Comparison of ENCODE assay signal across 1 mouse cellular context in genomic region chr9:20517727-20518126, GRCm38 (mm10).
A peak's percentile ranks its signal among the peaks of the same experiment; 100 is the strongest.
TF ChIP-seq lines count a peak whose summit lies in the region.

No protein-coding gene starts in this region.

TF ChIP-seq in MEL, 35 proteins besides CTCF, POLR2A, EP300 and RAD21:
- TF ChIP-seq POLR2AphosphoS5 (IDR thresholded peaks at IDR 0.05; ENCODE audit: borderline replicate concordance, low read depth, low read length): no peak
- no peak for TF ChIP-seq SMC3 (IDR thresholded peaks at IDR 0.05; ENCODE audit: low read depth, low read length)
- no peak for TF ChIP-seq ZNF384 (IDR thresholded peaks at IDR 0.05; ENCODE audit: low read depth, low read length)
- no peak for TF ChIP-seq SIN3A (IDR thresholded peaks at IDR 0.05; ENCODE audit: low read length)
- no peak for TF ChIP-seq NRF1 (IDR thresholded peaks at IDR 0.05; ENCODE audit: insufficient read depth, low read depth, low read length, poor library complexity, severe bottlenecking)
- no peak for TF ChIP-seq HCFC1 (IDR thresholded peaks at IDR 0.05; ENCODE audit: low read depth, low read length)
- peak; percentile 36; the same call in 1 of the 2 replicates for TF ChIP-seq TCF12 (IDR thresholded peaks at IDR 0.05; ENCODE audit: low read depth, low read length)
- TF ChIP-seq RCOR1 (IDR thresholded peaks at IDR 0.05; ENCODE audit: low read depth, low read length): no peak
- TF ChIP-seq MEF2A (IDR thresholded peaks at IDR 0.05; ENCODE audit: extremely low read depth, insufficient replicate concordance, low read depth, low read length, poor library complexity, severe bottlenecking): no peak
- no peak for TF ChIP-seq ETS1 (IDR thresholded peaks at IDR 0.05; ENCODE audit: low read depth, low read length)
- no peak for TF ChIP-seq ZC3H11A (IDR thresholded peaks at IDR 0.05; ENCODE audit: low read depth, low read length)
- TF ChIP-seq CHD1 (IDR thresholded peaks at IDR 0.05; ENCODE audit: low read depth, low read length): no peak
- 0 out of 2 replicates have a peak, but pooled peaks have one; percentile 32 for TF ChIP-seq MYB (IDR thresholded peaks at IDR 0.05; ENCODE audit: low read depth, low read length)
- no peak for TF ChIP-seq MAFK (IDR thresholded peaks at IDR 0.05; ENCODE audit: borderline replicate concordance, low read depth, low read length)
- TF ChIP-seq BHLHE40 (IDR thresholded peaks at IDR 0.05; ENCODE audit: borderline replicate concordance, low read depth, low read length): no peak
- TF ChIP-seq E2F4 (IDR thresholded peaks at IDR 0.05; ENCODE audit: borderline replicate concordance, low read depth, low read length): no peak
- no peak for TF ChIP-seq GABPA (IDR thresholded peaks at IDR 0.05; ENCODE audit: low read depth, low read length)
- no peak for TF ChIP-seq TBP (IDR thresholded peaks at IDR 0.05; ENCODE audit: low read depth, low read length)
- no peak for TF ChIP-seq CHD2 (IDR thresholded peaks at IDR 0.05; ENCODE audit: low read length)
- TF ChIP-seq MAZ (IDR thresholded peaks at IDR 0.05; ENCODE audit: low read depth, low read length): no peak
- no peak for TF ChIP-seq ZMIZ1 (IDR thresholded peaks at IDR 0.05; ENCODE audit: low read depth, low read length)
- no peak for TF ChIP-seq POLR2AphosphoS2 (IDR thresholded peaks at IDR 0.05; ENCODE audit: low read length)
- no peak for TF ChIP-seq KAT2A (conservative IDR thresholded peaks at IDR 0.05; ENCODE audit: low read depth, low read length)
- TF ChIP-seq USF1 (IDR thresholded peaks at IDR 0.05; ENCODE audit: low read depth, low read length): no peak
- 0 out of 2 replicates have a peak, but pooled peaks have one; percentile 20 for TF ChIP-seq MYC (IDR thresholded peaks at IDR 0.05; ENCODE audit: low read depth, low read length)
- TF ChIP-seq TAL1 (IDR thresholded peaks at IDR 0.05; ENCODE audit: low read length): no peak
- 0 out of 2 replicates have a peak, but pooled peaks have one; percentile 7 for TF ChIP-seq GATA1 (IDR thresholded peaks at IDR 0.05; ENCODE audit: low read depth, low read length)
